Mouse (Mus musculus): ENCODE measurements around the gene Atp5g2. TPM values are rescaled to one million over a fixed set of nuclear protein-coding genes. Genes with fewer than 3 reads are reported as not detected.
"Not testable (repeated sequence)": the region's sequence is repeated elsewhere in the genome, so short reads cannot be mapped to it uniquely, and the experiment has no call there.

Gene Atp5g2
- polyA plus RNA-seq, 1 experiment = 1.2 TPM

- H3K4me3 ChIP-seq (replicated peaks) = peak overlapping the region; percentile 73
- H3K9me3 ChIP-seq (ENCODE audit: control insufficient read depth, low read length) = no peaks in the 10 kb centered on the region
- H3K27me3 ChIP-seq (ENCODE audit: control insufficient read depth) = peaks cover 49% of the 10 kb centered on the region
- TF ChIP-seq GATA1 (IDR thresholded peaks at IDR 0.05; ENCODE audit: low read length) = no peak
- no peak for TF ChIP-seq TAL1 (IDR thresholded peaks at IDR 0.05; ENCODE audit: low read length)
- peaks cover 36% of the 10 kb centered on the region for H3K36me3 ChIP-seq (ENCODE audit: control insufficient read depth)
- peaks cover 44% of the 10 kb centered on the region for H3K4me1 ChIP-seq (ENCODE audit: control insufficient read depth)
Measured at GRCm38 (mm10) chr15:102670767-102671575, 1.2 kb downstream of the Atp5g2 start.

GRCm38 (mm10) chr15:102670281-102670680 is 1.9 kb downstream of the Atp5g2 start:
- peak overlapping the region; percentile 73 for H3K4me3 ChIP-seq (replicated peaks)
- H3K36me3 ChIP-seq (ENCODE audit: control insufficient read depth) = peaks cover 42% of the 10 kb centered on the region
- peaks cover 46% of the 10 kb centered on the region for H3K27me3 ChIP-seq (ENCODE audit: control insufficient read depth)
- no peaks in the 10 kb centered on the region for H3K9me3 ChIP-seq (ENCODE audit: control insufficient read depth, low read length)
- peaks cover 46% of the 10 kb centered on the region for H3K4me1 ChIP-seq (ENCODE audit: control insufficient read depth)
- TF ChIP-seq TAL1 (IDR thresholded peaks at IDR 0.05; ENCODE audit: low read length) (no peak), GATA1 (IDR thresholded peaks at IDR 0.05; ENCODE audit: low read length) (no peak)

GRCm38 (mm10) chr15:102669571-102669970 is 2.6 kb downstream of the Atp5g2 start:
- peak overlapping the region; percentile 73 for H3K4me3 ChIP-seq (replicated peaks)
- H3K27me3 ChIP-seq (ENCODE audit: control insufficient read depth) = peaks cover 39% of the 10 kb centered on the region
- H3K4me1 ChIP-seq (ENCODE audit: control insufficient read depth) = peaks cover 46% of the 10 kb centered on the region
- H3K9me3 ChIP-seq (ENCODE audit: control insufficient read depth, low read length) = no peaks in the 10 kb centered on the region
- peaks cover 50% of the 10 kb centered on the region for H3K36me3 ChIP-seq (ENCODE audit: control insufficient read depth)
- TF ChIP-seq TAL1 (IDR thresholded peaks at IDR 0.05; ENCODE audit: low read length) (no peak), GATA1 (IDR thresholded peaks at IDR 0.05; ENCODE audit: low read length) (no peak)

- no peaks in the 10 kb centered on the region for H3K9me3 ChIP-seq (ENCODE audit: control insufficient read depth, low read length)
- TF ChIP-seq GATA1 (IDR thresholded peaks at IDR 0.05; ENCODE audit: low read length) (no peak), TAL1 (IDR thresholded peaks at IDR 0.05; ENCODE audit: low read length) (no peak)
- no peaks in the 10 kb centered on the region for H3K27me3 ChIP-seq (ENCODE audit: control insufficient read depth)
- H3K4me1 ChIP-seq (ENCODE audit: control insufficient read depth) = peaks cover 32% of the 10 kb centered on the region
- peaks cover 87% of the 10 kb centered on the region for H3K36me3 ChIP-seq (ENCODE audit: control insufficient read depth)
- no peak overlapping the region for H3K4me3 ChIP-seq (replicated peaks)
Measured at GRCm38 (mm10) chr15:102665494-102665893, 6.7 kb downstream of the Atp5g2 start.

- Histone ChIP-seq H3K36me3 (ENCODE audit: control insufficient read depth) (peaks cover 81% of the 10 kb centered on the region), H3K4me1 (ENCODE audit: control insufficient read depth) (peaks cover 28% of the 10 kb centered on the region), H3K9me3 (ENCODE audit: control insufficient read depth, low read length) (no peaks in the 10 kb centered on the region), H3K27me3 (ENCODE audit: control insufficient read depth) (no peaks in the 10 kb centered on the region), H3K4me3 (replicated peaks) (no peak overlapping the region)
- TF ChIP-seq GATA1 (IDR thresholded peaks at IDR 0.05; ENCODE audit: low read length) = no peak
- no peak for TF ChIP-seq TAL1 (IDR thresholded peaks at IDR 0.05; ENCODE audit: low read length)
Measured at GRCm38 (mm10) chr15:102663825-102664224, 8.3 kb downstream of the Atp5g2 start.

- Histone ChIP-seq H3K4me1 (ENCODE audit: control insufficient read depth) (peaks cover 22% of the 10 kb centered on the region), H3K36me3 (ENCODE audit: control insufficient read depth) (peaks cover 71% of the 10 kb centered on the region)
- H3K4me3 ChIP-seq (replicated peaks); H3K9me3 ChIP-seq (ENCODE audit: control insufficient read depth, low read length); H3K27me3 ChIP-seq (ENCODE audit: control insufficient read depth): not testable (repeated sequence)
Measured at GRCm38 (mm10) chr15:102662601-102663000, 9.6 kb downstream of the Atp5g2 start.

- Histone ChIP-seq H3K4me1 (ENCODE audit: control insufficient read depth) (peaks cover 14% of the 10 kb centered on the region), H3K4me3 (replicated peaks) (no peak overlapping the region), H3K36me3 (ENCODE audit: control insufficient read depth) (peaks cover 25% of the 10 kb centered on the region), H3K27me3 (ENCODE audit: control insufficient read depth) (peaks cover 2% of the 10 kb centered on the region; the same call in 1 of the 2 replicates), H3K9me3 (ENCODE audit: control insufficient read depth, low read length) (no peaks in the 10 kb centered on the region)
- no peak for TF ChIP-seq TAL1 (IDR thresholded peaks at IDR 0.05; ENCODE audit: low read length)
- TF ChIP-seq GATA1 (IDR thresholded peaks at IDR 0.05; ENCODE audit: low read length) = no peak
Measured at GRCm38 (mm10) chr15:102657926-102658381, 14.2 kb downstream of the Atp5g2 start.

GRCm38 (mm10) chr15:102656658-102657057 is 15.5 kb downstream of the Atp5g2 start:
- Histone ChIP-seq H3K4me1 (ENCODE audit: control insufficient read depth) (peaks cover 14% of the 10 kb centered on the region), H3K27me3 (ENCODE audit: control insufficient read depth) (peaks cover 2% of the 10 kb centered on the region; the same call in 1 of the 2 replicates), H3K36me3 (ENCODE audit: control insufficient read depth) (peaks cover 13% of the 10 kb centered on the region), H3K9me3 (ENCODE audit: control insufficient read depth, low read length) (no peaks in the 10 kb centered on the region), H3K4me3 (replicated peaks) (no peak overlapping the region)
- TF ChIP-seq TAL1 (IDR thresholded peaks at IDR 0.05; ENCODE audit: low read length) = no peak
- no peak for TF ChIP-seq GATA1 (IDR thresholded peaks at IDR 0.05; ENCODE audit: low read length)

- H3K9me3 ChIP-seq (ENCODE audit: control insufficient read depth, low read length); H3K27me3 ChIP-seq (ENCODE audit: control insufficient read depth); H3K36me3 ChIP-seq (ENCODE audit: control insufficient read depth): not testable (repeated sequence)
Measured at GRCm38 (mm10) chr15:102651928-102652660, 20.1 kb downstream of the Atp5g2 start.

More at GRCm38 (mm10) chr15:102651928-102652660, 20.1 kb downstream of the Atp5g2 start:
- not testable (repeated sequence) for H3K4me3 ChIP-seq (replicated peaks); H3K4me1 ChIP-seq (ENCODE audit: control insufficient read depth)
